Mouse (Mus musculus): ENCODE results near the gene Fam78a.

DNA sequence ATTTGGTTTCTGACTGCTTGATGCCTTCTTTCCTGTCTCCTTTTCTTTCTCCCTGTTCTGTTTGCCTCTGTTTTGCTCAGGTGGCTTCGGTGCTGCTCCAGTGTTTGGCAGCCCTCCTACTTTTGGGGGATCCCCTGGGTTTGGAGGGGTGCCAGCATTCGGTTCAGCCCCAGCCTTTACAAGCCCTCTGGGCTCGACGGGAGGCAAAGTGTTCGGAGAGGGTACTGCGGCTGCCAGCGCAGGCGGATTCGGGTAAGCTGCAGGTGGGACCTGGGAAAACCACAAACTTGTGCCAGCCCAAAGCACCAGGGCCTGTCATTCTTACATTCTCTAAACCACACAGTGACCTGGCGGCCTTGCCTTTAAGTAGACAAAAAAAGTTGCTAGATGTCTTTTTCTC lies 37.3 kb downstream of the Fam78a start:
- TF ChIP-seq EP300 (optimal IDR thresholded peaks at IDR 0.05), result no peak
- TF ChIP-seq CTCF (IDR thresholded peaks at IDR 0.05; ENCODE audit: low read depth), result no peak
